Mouse (Mus musculus) cortical plate, adult 2 months (tissue): ENCODE results near the gene Syce2. TPM values are rescaled to one million over a fixed set of nuclear protein-coding genes. Genes with fewer than 3 reads are reported as not detected.

ENCODE experiments used
- H3K27ac ChIP-seq: fragments of 200-500 bp; 2 replicates; pipeline ENCODE4 v1.5.1; 2012; ENCODE audit warnings: low read length, control low read depth, inconsistent platforms; ENCODE audit not compliant: insufficient read depth
- H3K4me1 ChIP-seq: fragments of 200-500 bp; 2 replicates; pipeline ENCODE4 v1.6.1; 2011; ENCODE audit warnings: low read length; ENCODE audit not compliant: control insufficient read depth, insufficient read depth
- H3K4me3 ChIP-seq: fragments of 200-500 bp; 2 replicates; pipeline ENCODE4 v1.5.1; 2011; ENCODE audit warnings: mild to moderate bottlenecking, low read length, control low read depth; ENCODE audit not compliant: insufficient read depth
- CTCF ChIP-seq: fragments of 200-500 bp; IDR thresholded peaks from 2 replicates; pipeline ENCODE4 v1.5.1; 2011; ENCODE audit warnings: mild to moderate bottlenecking, control low read depth, low read length; ENCODE audit not compliant: insufficient read depth; ENCODE audit errors: extremely low read depth
- POLR2A ChIP-seq: fragments of 200-500 bp; IDR thresholded peaks from 2 replicates; pipeline ENCODE4 v1.6.1; 2011; ENCODE audit warnings: mild to moderate bottlenecking, low read length, control low read depth; ENCODE audit not compliant: insufficient read depth; ENCODE audit errors: extremely low read depth
- polyA plus RNA-seq: library from polyadenylated mRNA; depleted of rRNA; stranded (reverse); fragments of >200 nt; gene quantifications from 2 replicates; pipeline ENCODE4 v1.2.3, GENCODE M21; 2012

Gene Syce2
- polyA plus RNA-seq, 1 experiment = 3.7 TPM

DNA sequence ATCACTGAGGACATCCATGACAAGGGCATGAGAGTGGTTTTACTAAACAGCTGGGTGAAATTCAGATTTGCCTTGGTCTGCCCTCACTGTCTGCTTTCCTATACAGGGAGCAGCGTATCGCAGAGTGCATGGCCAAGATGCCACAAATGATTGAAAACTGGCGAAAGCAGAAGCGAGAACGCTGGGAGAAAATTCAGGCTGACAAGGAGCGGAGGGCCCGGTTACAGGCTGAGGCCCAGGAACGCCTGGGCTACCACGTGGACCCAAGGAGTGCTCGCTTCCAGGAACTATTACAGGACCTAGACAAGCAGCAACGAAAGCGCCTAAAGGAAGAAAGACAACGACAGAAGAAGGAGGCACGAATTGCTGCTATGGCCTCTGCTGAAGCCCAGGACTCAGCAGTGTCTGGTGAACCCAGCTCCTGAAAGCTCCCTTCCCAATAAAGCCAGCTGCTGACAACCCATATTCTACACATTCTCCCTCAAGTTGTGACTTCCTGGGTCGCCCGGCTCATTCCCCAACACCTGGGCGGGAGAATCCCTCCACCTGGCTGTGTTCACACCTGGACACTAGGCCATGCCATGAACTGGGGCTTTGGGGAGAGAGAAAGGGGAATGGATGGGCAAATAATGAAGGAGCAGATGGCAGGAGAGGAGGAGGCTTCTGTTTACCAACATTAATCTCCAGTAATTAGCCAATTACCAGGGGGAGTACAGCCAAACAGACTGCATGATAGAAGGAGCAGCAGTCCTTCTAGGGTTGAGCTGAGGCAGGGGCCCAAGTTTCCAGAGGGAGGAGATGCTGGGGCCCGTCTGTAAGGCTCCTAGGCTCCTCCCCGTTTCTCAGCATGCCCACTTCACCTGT is 37.7 kb upstream of the Syce2 start:
- no peak overlapping the region for H3K4me3 ChIP-seq
- no peak overlapping the region for H3K27ac ChIP-seq
- TF ChIP-seq CTCF (no peak), POLR2A (0 out of 2 replicates have a peak, but pooled peaks have one; percentile 26)
- no peaks in the 10 kb centered on the region; the same call in 1 of the 2 replicates for H3K4me1 ChIP-seq

DNA sequence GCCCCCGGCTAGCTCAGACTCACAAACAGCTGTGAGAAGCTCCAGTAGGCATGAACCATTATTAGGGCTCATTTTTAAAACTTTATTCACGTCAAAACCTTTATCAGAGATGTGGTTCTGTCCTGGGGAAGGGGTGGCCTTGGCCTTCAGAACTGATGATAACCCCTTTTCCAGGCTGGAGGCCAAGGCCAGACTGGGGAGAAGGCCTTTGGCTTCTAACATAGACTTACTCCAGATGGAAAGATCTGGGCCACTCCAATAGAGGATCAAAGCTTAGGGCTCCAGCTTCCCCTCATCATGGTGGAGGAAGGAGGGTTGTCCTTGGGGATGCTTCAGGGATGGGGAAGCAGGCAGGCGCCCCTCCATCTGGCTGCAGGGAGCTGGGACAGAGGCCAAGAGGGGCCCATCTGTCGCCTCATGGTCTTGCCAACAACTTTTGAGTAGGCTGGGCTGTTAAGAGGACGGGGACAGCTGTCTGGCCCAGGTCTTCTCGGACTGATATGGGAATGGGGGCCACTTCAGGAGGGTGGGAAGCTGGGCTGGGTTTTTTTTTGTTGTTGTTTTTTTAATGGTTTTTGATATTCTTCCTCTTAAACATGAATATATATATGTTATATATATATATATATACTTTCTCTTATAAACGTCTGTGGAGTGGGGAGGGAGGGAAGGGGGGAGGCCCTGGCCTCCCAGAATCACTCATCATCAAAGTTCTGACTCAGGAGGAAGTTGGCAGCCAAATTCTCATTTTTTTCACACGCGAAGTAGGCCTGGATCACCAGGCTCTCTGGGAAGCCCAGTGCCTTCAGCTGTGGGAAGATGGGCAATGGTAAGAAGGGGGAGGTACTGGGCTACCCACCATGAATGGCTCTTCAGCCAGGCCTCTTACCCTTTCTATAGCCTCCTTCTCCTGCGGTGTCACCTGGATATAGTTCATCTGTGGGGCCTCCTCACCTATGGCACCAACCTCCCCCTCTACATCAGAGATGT is 36.8 kb upstream of the Syce2 start:
- no peak for TF ChIP-seq CTCF
- TF ChIP-seq POLR2A = no peak
- no peak overlapping the region for H3K4me3 ChIP-seq
- H3K27ac ChIP-seq = no peak overlapping the region
- no peaks in the 10 kb centered on the region; the same call in 1 of the 2 replicates for H3K4me1 ChIP-seq

DNA sequence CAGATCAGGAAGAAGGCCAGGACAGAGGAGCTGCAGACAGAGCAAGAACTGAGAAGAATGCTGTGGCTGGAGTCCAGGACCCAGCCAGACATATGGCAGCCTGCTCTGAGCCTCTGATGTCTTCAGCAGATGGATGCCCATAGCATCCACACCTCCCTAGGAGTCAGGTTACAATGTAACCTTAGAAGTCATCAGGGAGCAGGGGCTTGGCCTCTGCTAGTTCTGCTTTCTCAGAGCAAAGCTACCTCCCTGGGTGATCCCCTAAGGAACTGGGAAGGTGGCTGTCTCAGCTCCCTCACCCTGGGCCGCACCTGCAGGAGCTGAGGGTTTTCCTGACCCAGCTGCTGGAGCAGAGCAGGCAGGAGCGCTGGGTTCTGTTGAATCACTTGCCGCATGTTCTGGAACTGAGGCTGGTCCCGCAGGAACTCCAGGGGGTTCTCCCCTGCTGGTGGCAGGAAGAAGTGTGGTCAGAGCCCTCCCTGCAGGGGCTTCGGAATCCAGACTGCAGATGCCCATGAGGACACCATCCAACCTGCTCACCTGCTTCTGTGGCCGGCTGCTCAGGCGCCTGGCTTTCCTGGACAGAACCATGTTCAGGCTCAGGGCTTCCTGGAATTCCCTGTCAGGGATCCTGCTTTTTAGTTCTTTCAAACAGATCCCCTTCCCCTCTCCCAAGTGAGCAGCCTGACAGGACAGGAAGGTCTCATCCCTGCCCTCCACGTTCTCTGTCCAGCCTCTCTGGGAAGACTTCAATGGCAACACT is 34.6 kb upstream of the Syce2 start:
- TF ChIP-seq CTCF = no peak
- TF ChIP-seq POLR2A = no peak

DNA sequence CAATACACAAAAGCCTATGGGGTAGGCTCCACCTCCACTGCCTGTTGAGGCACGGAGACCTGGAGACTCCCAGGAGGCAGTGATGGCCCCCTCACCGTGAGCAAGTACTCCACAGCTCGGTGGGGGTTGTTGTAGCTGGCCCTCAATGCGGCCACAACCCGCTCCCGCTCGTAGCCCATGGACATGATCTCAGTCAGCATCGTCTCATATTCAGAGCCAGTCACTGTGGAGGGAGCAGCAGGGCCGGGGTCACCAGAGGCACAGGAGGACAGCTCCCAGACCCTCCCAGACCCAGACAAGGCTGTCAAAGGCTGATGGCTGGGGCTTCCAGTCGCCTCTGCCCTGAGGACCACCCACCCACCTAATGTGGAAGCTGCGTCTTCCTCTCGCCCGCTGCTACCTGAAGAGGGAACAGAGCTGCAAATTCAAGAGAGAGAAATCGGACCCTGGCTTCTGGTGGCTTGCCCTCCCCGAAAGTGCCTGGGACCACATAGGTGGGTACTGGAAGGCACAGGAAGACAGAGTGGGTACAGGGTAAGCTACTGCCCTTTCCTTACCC is 33.9 kb upstream of the Syce2 start:
- H3K27ac ChIP-seq = no peak overlapping the region
- TF ChIP-seq POLR2A = no peak
- no peak for TF ChIP-seq CTCF
- H3K4me3 ChIP-seq = no peak overlapping the region
- no peaks in the 10 kb centered on the region; the same call in 1 of the 2 replicates for H3K4me1 ChIP-seq

More for the DNA sequence above, 34.6 kb upstream of the Syce2 start:
- Histone ChIP-seq H3K4me3 (no peak overlapping the region), H3K4me1 (no peaks in the 10 kb centered on the region; the same call in 1 of the 2 replicates), H3K27ac (no peak overlapping the region)

DNA sequence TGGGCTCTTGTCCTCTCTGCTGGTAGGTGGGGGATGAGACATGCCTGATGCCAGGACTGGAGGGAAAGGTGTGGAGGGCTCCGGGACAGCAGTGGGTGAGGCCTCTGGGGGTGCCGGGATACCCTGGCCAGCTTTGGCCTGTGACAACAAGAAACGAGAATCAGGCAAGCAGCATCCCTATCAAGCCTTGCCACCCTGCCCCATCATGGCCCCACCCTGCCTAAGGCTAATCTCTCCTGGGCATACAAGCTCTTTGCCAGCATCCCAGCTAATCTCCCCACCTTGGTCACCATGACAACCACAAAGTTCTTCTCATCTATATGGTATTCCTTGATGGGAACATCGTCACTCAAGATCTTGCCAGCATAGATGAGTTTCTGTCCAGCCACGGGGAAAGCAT is 33.4 kb upstream of the Syce2 start:
- H3K4me1 ChIP-seq = no peaks in the 10 kb centered on the region; the same call in 1 of the 2 replicates
- no peak overlapping the region for H3K27ac ChIP-seq
- TF ChIP-seq CTCF (no peak), POLR2A (no peak)
- no peak overlapping the region for H3K4me3 ChIP-seq

DNA sequence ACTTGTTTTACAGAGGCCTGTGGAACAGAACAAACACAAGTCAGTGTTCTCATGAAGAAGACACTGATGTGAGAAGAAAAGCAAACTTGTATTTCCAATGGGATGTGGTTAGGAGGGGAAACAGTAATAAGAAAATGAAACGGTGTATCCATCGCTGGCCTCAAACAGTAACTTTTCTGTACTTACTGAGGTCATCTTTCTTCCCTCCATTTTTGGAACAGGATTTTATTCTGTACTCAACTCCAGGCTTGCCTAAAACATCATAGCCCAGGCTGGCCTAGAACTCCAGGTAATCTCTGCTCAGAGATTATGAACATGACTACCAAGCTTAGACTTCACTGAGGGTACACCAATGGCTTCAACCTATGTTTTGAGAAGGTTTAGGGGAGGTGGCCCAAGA is 32.5 kb upstream of the Syce2 start:
- TF ChIP-seq POLR2A (no peak), CTCF (no peak)
- no peak overlapping the region for H3K27ac ChIP-seq
- H3K4me1 ChIP-seq = no peaks in the 10 kb centered on the region
- H3K4me3 ChIP-seq = peak overlapping the region; percentile 76; the same call in 1 of the 2 replicates

DNA sequence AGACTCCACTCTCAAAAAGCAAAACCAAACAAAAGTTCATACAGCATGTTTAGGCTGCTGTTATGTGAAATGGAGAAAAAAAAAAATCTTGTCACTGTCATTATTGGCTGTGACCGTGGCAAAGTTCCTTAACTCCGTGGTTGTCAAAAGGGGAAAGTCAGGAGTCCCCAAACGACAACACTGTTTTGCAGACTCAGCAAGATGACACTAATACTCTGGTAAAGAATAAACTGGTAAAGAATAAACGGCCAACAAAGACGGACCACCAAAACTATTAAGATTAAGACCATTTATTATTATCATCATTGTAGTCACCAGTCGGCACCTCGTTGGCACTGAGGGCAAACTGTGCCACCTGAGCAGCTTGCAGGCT is 32.0 kb upstream of the Syce2 start:
- Histone ChIP-seq H3K27ac (no peak overlapping the region), H3K4me3 (peak overlapping the region; percentile 76), H3K4me1 (no peaks in the 10 kb centered on the region)
- TF ChIP-seq POLR2A = no peak
- TF ChIP-seq CTCF = no peak

DNA sequence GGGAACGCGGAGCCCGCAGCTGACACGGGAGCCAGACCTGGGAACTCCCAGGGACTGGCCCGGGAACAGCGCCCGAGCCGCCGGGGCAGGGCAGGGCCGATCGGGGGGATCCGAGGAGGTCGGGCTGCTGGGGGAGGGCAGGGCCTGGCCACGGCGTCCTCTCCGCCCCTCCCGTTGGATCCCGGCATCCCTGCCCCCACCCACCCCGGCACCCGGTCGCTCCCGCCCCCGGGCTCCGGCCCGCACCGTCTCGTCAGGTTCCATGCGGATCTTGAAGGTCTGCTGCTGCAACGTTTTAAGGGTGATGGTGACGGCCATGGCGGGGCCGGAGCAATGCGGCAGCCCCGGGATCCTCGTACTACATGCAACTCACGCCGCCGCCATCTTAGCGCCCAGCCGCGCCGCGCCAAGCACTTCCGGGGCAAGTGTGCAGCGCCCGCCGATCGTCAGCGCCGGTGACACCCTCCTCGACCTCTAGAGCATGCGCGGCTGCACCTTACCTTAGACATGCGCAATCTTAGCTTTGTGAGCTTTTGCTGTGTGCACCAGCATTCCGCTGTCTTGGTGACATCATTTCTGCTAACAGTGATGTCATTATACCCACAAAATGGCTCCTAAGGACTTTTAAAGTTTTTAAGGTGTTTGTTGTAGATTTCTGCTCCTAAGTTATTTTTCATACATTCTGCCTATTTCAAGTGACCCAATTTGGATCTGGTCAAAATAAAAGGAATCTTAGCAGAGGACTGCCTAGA is 31.5 kb upstream of the Syce2 start, which contains the start of gene Rad23a:
Gene Rad23a, minus strand, starts transcription at position 418 of the 752 bp plus-strand sequence.
- H3K4me3 ChIP-seq = peak within 1 kb of the TSS; percentile 76
- no peak within 1 kb of the TSS for H3K27ac ChIP-seq
- TF ChIP-seq POLR2A = peak; percentile 77
- TF ChIP-seq CTCF = no peak
- H3K4me1 ChIP-seq = no peaks in the 10 kb centered on the region
